Mouse (Mus musculus): Measurements from ENCODE around the gene Gpx8.
"Not testable (repeated sequence)": the region's sequence is repeated elsewhere in the genome, so short reads cannot be mapped to it uniquely, and the experiment has no call there.

GRCm38 (mm10) chr13:113013174-113013953, 32.8 kb downstream of the Gpx8 start:
- not testable (repeated sequence) for TF ChIP-seq MAFK (IDR thresholded peaks at IDR 0.05; ENCODE audit: insufficient read depth, low read depth, low read length); ZNF384 (IDR thresholded peaks at IDR 0.05; ENCODE audit: low read depth, low read length)

Data from ES-E14 (cell line).